Mouse (Mus musculus) ES-Bruce4 (cell line): ENCODE results near the gene Ankle2.

ENCODE experiments used
- CTCF ChIP-seq: IDR thresholded peaks from one replicate; pipeline ENCODE4 v1.8.1; 2011; ENCODE audit warnings: low read depth, low read length
- POLR2A ChIP-seq: IDR thresholded peaks from one replicate; pipeline ENCODE4 v1.8.1; 2011; ENCODE audit warnings: low read length; ENCODE audit not compliant: insufficient read depth

DNA sequence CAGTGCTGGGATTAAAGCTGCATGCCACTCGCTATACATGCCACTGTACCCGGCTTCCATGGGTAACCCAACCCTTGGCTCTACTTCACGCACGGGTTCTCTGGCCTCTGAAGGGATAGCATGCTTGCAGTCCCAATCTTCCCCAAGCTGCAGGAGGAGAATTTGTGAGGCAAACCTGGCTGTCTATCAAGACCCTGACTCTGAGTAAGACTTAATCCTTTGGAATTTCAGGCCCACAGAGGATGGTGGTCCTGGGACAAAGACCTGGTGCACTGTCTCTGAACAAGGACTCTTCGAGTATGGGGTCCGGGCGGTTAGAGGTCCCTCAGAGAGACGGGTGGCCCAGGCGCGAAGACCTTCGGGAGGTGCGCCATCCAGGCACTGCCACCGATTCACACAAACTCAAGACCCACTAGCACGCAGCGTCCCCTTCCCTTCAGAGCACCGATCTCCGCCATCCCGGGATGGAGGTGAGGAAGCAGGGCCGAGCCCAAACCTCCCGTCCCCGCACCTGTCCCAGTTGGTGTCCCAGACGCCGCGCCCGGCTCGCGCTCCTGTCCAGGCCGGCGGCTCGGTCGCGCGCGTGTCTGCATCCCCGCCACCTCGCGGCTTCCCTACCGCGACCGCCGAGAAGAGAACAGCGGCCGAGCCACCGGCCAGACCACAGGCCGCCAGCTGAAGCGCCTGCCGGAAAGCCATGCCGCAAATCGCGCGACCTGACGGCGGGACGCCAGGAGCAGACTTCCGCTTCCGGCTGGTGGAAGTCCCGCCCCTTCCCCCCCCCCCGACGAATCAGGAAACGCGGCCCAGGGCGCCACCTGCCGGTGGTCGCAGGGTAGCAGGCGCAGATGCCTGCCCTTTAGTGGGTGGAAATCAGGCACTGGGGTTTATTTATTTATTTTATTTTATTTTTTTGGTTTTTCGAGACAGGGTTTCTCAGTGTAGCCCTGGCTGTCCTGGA lies 38.6 kb downstream of the Ankle2 start, which contains the start of gene Pgam5:
- TF ChIP-seq CTCF, result peak; percentile 71
- TF ChIP-seq POLR2A, result peak; percentile 53
